Mouse (Mus musculus) spleen, embryonic (tissue): ENCODE data around the gene Slc25a53.

Source experiments
- CTCF ChIA-PET: fragments of 350-600 bp; sonication (Branson Sonifier 250); formaldehyde crosslinking; loops from one replicate; lab custom pipeline; 2022; lab: Charles Lee

The Slc25a53 gene

GRCm38 (mm10) chrX:137038000-137038483, at the start of gene Slc25a53:
Slc25a53 (minus strand) TSS chrX:137038302.
- CTCF ChIA-PET, result interaction anchor here (1.5 kb wide), 1 partner anchor 11 kb away, joined by 4 read pairs; no protein-coding TSS in a partner anchor

GRCm38 (mm10) chrX:137063202-137063601, 25.1 kb upstream of the Slc25a53 start:
- CTCF ChIA-PET, result no interaction called here

DNA sequence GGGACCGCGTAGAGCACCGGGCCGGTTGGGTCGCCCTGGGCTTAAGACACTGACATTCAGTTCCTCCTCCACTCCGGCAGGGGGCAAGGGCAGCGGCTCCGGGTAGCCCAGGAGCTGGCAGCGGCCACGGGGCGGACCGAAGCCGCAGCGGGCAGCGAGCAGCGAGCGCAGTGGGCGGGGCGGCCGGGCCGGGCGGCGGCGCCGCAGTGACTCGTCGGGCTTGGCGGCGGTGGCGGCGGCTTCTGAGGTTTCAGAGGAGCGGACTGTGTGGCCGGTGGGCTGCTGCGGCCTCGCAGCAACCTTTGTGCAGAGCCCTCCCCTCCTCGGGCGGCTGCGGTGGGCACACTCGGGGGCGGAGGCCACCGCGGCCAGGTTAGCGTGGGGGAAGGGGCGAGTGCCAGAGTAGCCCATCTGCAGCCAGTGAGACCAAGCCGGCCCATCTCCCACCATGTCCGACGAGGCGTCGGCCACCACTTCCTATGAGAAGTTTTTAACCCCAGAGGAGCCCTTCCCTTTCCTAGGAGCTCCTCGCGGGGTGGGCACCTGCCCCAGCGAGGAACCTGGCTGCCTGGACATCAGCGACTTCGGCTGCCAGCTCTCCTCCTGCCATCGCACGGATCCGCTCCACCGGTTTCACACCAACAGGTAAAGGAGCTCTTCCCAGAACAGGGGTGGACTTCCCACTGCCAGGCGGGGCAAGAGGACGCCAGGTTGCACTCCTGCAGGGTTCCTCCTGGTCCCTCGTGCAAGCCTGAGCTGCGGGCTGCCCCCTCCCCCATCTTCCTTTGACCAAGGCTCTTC, 11.5 kb upstream of the Slc25a53 start, which contains the start of gene Fam199x:
TSS of gene Fam199x (plus strand) at position 170 of the 801 bp plus-strand sequence.
- CTCF ChIA-PET, result interaction anchor here (1.1 kb wide), 1 partner anchor 11 kb away, joined by 4 read pairs; the partner anchor contains the start of gene Slc25a53

GRCm38 (mm10) chrX:137049060-137049424, 10.9 kb upstream of the Slc25a53 start:
- CTCF ChIA-PET, result interaction anchor here (1.1 kb wide), 1 partner anchor 11 kb away, joined by 4 read pairs; the partner anchor contains the start of gene Slc25a53

DNA sequence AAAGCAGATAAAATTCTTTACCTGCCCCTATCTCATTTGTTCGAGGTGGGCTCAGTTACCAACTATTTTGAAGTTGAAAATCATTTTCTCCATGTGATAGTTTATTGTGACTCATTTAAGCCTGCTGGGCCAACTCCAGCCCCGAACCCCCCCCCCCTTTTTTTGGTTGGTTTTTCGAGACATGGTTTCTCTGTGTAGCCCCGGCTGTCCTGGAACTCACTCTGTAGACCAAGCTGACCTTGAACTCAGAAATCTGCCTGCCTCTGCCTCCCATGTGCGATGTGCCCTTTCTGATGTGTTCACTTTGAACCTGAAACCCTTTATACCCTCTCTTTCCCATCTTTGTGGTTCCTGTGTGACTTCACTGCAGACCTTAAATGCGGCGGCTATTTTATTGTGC, 400 bp upstream of the Slc25a53 start:
- CTCF ChIA-PET, result interaction anchor here (1.5 kb wide), 1 partner anchor 10 kb away, joined by 4 read pairs; no protein-coding TSS in a partner anchor

DNA sequence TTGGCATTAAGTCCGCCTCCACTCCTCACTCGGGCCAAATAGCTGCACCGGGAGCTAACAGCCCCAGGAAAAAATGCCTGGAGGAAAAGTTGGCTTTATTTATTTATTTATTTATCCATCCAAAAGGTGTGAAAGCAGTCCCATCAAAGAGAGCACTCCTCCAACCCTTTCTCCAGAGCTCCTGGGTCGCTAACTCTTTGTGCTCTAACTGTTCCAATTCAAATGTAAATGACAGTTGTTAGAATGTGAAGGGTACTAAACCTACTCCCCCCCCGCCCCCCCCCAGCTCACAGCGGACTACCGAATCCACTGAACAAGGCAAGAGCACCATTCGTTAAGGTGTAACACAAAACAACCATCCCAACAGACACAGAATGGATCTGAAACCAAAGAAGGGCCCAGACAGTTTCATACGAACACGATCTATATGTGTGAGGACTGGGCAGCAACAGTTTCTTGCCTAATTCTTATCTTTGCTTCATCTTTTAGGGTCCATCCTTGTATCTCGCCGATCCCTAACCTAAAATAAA, 567 bp downstream of the Slc25a53 start:
- CTCF ChIA-PET, result interaction anchor here (1.5 kb wide), 1 partner anchor 11 kb away, joined by 4 read pairs; no protein-coding TSS in a partner anchor

- CTCF ChIA-PET, result no interaction called here
Measured at GRCm38 (mm10) chrX:137034322-137034721, 3.8 kb downstream of the Slc25a53 start.

DNA sequence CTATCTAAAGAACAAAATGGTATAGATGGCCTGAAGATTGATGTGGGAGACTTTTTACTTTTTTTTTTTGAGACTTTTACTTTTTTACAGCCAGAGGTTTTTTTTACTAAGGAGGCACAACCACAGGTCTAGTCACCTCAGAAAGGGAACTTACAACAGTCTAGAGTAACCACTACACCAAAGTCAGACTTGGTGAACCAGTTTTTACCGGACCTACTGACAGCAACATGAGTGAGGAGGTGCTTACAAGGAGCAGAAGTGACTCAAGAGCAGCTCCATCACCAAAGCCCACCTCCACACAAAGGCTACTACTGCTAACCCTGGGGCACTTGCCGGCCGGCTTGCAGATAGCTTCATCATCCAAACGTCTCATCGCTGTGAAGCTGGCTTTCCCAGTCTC, 6.4 kb downstream of the Slc25a53 start:
- CTCF ChIA-PET, result no interaction called here

- CTCF ChIA-PET, result no interaction called here
Measured at GRCm38 (mm10) chrX:137030916-137031315, 7.2 kb downstream of the Slc25a53 start.

DNA sequence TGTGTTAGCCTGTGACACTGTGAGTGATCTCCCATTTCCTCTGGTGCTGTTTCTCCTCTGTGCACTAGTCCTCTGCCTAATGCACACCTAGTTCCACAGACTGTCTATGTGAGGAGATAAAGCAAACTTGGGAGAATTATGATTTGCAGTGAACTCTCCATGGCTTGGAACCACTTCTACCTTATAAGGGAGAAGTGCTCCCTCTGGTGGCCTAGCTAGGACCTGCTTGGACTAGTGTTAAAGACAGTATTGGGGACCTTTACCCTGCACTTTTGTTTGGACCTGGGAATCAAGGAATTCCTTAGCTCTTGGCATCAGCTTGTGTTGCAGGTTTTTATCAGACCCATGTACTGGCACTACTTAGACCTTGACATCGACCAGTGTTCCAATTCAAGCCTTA, 18.8 kb downstream of the Slc25a53 start:
- CTCF ChIA-PET, result no interaction called here

DNA sequence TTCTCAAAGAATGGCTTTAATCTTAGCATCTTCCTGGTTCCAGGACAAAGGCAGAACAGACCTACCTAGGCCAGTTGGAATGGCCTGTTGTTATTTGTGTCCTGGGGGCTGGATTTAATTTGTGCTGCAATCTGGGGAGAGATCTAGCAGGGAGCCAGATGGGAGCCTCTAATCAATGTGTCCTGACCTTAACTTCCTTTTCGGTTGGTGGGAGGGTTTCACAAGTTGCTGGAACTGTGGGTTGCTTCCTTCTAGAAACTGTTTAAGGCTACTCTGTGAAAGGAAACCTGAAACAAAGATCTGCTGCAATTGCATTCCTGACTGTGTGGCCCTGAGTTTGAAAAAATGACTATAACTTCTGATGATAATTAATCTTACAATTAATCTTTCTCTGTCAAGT, 20.4 kb downstream of the Slc25a53 start:
- CTCF ChIA-PET, result no interaction called here

DNA sequence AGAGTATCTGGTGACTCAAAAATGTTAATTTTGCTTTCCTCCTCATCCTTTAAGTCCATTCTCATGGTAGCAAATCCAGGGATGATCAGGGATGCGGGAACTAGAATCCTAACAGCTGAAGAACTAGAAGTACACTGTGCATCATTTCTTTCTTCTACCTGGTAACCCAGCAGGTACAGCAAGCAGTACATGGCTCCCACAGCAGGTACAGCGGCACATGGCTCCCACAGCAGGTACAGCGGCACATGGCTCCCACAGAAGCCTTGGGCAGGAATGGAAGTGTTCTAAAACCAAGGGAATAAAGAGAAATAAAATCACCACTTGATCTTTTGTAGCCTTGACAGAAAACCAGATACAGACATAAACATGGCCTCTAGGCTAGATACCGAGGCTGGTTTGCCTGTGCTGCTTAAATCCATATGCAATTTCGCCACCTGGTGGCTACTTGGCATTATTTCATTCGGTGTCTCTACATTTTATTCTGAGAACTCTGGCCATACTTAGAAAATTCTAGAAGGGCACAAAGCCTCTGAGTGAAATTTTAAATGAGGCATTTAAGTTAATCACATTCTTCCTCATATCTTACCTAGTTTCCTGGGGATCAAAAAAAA, 22.9 kb downstream of the Slc25a53 start:
- CTCF ChIA-PET, result no interaction called here

DNA sequence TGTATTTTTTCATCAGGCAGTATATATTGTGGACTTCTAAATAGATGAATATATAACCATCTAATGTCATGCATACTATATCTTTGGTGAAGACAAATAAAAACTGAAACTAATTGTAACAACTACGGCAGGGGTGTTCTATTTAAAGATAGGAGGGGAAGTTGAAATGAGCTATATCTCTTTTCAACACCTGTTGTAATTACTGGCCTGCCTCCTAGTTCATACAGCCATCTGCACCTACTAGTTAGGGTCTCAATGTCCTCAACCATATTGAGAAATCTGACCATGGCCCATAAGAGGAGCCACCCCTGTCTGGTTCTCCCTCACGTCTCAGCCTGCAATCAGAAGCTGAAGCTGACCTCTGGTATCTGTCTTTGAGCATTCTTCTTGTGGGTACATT, 41.8 kb downstream of the Slc25a53 start:
- CTCF ChIA-PET, result no interaction called here

- CTCF ChIA-PET, result no interaction called here
Measured at GRCm38 (mm10) chrX:136993641-136994040, 44.5 kb downstream of the Slc25a53 start.

GRCm38 (mm10) chrX:136992978-136993547, 45.0 kb downstream of the Slc25a53 start, which contains the start of gene Zcchc18:
Zcchc18 (plus strand) TSS chrX:136993155.
- CTCF ChIA-PET, result no interaction called here

GRCm38 (mm10) chrX:136992191-136992965, 45.7 kb downstream of the Slc25a53 start:
- CTCF ChIA-PET, result no interaction called here

- CTCF ChIA-PET, result interaction anchor here (0.9 kb wide), 1 partner anchor 19 kb away, joined by 3 read pairs; no protein-coding TSS in a partner anchor
Measured at GRCm38 (mm10) chrX:136991274-136991673, 46.8 kb downstream of the Slc25a53 start.

DNA sequence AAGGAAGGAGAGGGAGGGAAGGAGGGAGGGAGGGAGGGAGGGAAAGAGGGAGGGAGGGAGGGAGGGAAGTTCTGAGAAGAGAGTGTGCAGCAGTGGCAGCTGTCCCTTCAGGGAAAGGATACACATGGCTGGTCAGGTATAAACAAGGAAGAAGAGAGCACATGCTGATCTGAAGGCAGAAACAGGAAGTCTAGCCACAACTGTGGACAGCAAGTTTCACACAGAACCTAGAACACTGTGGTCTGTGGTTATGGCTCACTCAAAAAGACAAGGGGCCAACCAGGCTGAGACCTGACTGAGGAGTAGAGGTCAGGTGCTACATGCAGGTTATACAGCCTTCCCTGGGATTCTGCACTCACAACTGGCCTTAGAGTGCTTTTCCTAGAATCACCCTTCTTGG, 52.1 kb downstream of the Slc25a53 start:
- CTCF ChIA-PET, result no interaction called here

GRCm38 (mm10) chrX:136978616-136979015, 59.5 kb downstream of the Slc25a53 start:
- CTCF ChIA-PET, result no interaction called here

DNA sequence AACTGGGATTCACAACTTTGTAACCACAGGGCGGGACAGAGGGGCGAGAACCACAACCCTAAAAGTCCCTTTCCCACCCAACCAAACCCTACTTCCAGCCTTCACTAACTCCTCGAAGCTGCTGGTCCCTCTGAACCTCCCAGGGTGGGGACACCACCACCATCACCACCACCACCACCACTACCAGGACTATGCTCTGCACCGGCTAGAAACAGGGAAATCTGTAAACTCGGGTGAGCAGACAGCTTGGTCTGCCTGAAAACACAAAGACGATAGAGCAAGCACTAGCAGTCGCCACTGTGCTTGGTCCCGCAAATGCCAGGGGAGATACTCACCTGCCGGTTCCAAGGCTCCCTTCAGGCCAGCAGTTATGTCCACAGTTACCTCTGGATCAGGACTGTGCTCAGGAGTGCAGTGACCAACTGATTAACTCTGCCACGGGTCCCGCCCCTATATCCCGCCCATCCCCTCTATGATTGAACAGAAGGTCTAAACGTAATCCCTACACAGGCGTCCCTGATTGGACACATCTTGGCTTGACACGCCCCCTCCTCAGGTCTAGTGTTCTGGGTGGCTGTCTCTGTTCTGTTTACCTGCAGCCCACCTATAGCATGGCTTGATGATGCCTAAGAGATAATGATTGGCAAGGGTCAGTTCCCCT, 61.5 kb downstream of the Slc25a53 start, which contains the start of the genes Tmsb15l and Tmsb15b1:
TSS of gene Tmsb15l (minus strand) at position 446 of the 661 bp plus-strand sequence.
TSS of gene Tmsb15b1 (minus strand) at position 451 of the 661 bp plus-strand sequence.
- CTCF ChIA-PET, result no interaction called here
